Mouse (Mus musculus): Measurements from ENCODE around the gene Cox14.
"Not testable (repeated sequence)": the region's sequence is repeated elsewhere in the genome, so short reads cannot be mapped to it uniquely, and the experiment has no call there.

DNA sequence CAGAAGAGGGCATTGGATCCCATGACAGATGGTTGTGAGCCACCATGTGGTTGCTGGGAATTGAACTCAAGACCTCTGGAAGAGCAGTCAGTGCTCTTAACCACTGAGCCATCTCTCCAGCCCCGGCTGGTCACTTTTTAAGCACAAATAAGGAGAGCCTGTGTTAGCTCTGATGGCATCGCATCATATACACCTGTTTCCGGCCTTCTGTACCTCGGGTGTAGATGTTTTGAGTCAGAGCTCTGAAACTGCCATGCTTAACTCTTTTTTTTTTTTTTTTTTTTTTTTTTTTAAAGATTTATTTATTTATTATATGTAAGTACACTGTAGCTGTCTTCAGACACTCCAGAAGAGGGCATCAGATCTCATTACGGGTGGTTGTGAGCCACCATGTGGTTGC is 1.6 kb downstream of the Cox14 start:
- not testable (repeated sequence) for TF ChIP-seq POLR2A (IDR thresholded peaks at IDR 0.05; ENCODE audit: low read depth, low read length); CTCF (IDR thresholded peaks at IDR 0.05; ENCODE audit: extremely low read depth, insufficient read length, insufficient replicate concordance, low read depth, low read length)

All from small intestine, adult 2 months (tissue).